Mouse (Mus musculus): ENCODE results near the gene Arpc1b.

- no peak for TF ChIP-seq CTCF (IDR thresholded peaks at IDR 0.05; ENCODE audit: borderline replicate concordance, control insufficient read depth, extremely low read depth, insufficient read depth, low read length, poor library complexity)
- TF ChIP-seq POLR2A (IDR thresholded peaks at IDR 0.05; ENCODE audit: control insufficient read depth, extremely low read depth, insufficient read depth, low read length, poor library complexity), result no peak
These were observed 12.6 kb downstream of the Arpc1b start for GRCm38 (mm10) chr5:145126580-145126979.
